Mouse (Mus musculus) lung, embryonic 14.5 days (tissue): Measurements from ENCODE around the gene Gm20388. TPM values are rescaled to one million over a fixed set of nuclear protein-coding genes. Genes with fewer than 3 reads are reported as not detected.

Source experiments
- ATAC-seq: fragments of 200-750 bp; cut with Nextera tagmentation; 2 replicates; pipeline ENCODE4 v1.8.0; 2017; ENCODE audit warnings: mild to moderate bottlenecking, moderate TSS enrichment, moderate library complexity; ENCODE audit not compliant: insufficient read depth
- DNase-seq: peaks from one replicate; pipeline ENCODE4 v3.0.0-alpha.2; 2015
- H3K27ac ChIP-seq: fragments of 300-500 bp; sonication (generic); 2 replicates; pipeline ENCODE4 v1.5.1; 2014; ENCODE audit warnings: low read depth, mild to moderate bottlenecking, moderate library complexity
- H3K27me3 ChIP-seq: fragments of 300-500 bp; sonication (generic); 2 replicates; pipeline ENCODE4 v1.6.1; 2014; ENCODE audit warnings: low read length, control low read depth; ENCODE audit not compliant: insufficient read depth
- H3K36me3 ChIP-seq: fragments of 300-500 bp; sonication (generic); 2 replicates; pipeline ENCODE4 v1.6.1; 2014; ENCODE audit warnings: control low read depth; ENCODE audit not compliant: insufficient read depth
- H3K4me1 ChIP-seq: fragments of 300-500 bp; sonication (generic); 2 replicates; pipeline ENCODE4 v1.6.1; 2014; ENCODE audit warnings: antibody characterized with exemption, control low read depth; ENCODE audit not compliant: insufficient read depth
- H3K4me2 ChIP-seq: fragments of 300-500 bp; sonication (generic); 2 replicates; pipeline ENCODE4 v1.6.1; 2014; ENCODE audit warnings: mild to moderate bottlenecking
- H3K4me3 ChIP-seq: fragments of 300-500 bp; sonication (generic); 2 replicates; pipeline ENCODE4 v1.5.1; 2014; ENCODE audit warnings: low read depth, low read length
- H3K9ac ChIP-seq: fragments of 300-500 bp; sonication (generic); 2 replicates; pipeline ENCODE4 v1.6.1; 2014
- H3K9me3 ChIP-seq: fragments of 300-500 bp; sonication (generic); 2 replicates; pipeline ENCODE4 v1.6.1; 2016; ENCODE audit warnings: low read depth, low read length, control low read depth
- CTCF ChIP-seq: IDR thresholded peaks from 2 replicates; pipeline ENCODE4 v1.5.1; 2016; ENCODE audit warnings: antibody characterized with exemption, low read depth
- WGBS: fragments of 180-500 bp; shearing (Covaris S2); extraction: QIAGEN DNeasy Blood & Tissue Kit; methylation state at CpG from one replicate; pipeline ENCODE4 v1.1.7; 2014; 5-methylcytosine and 5-hydroxymethylcytosine counted together
- polyA plus RNA-seq: library from polyadenylated mRNA; unstranded; fragments of >200 nt; fragmentation: Nextera tagmentation; extraction: Ambion mirVana; gene quantifications from 2 replicates; pipeline ENCODE4 v1.2.1, GENCODE M21; 2014

Gene Gm20388
- polyA plus RNA-seq, 1 experiment from 2014 or later = not detected

DNA sequence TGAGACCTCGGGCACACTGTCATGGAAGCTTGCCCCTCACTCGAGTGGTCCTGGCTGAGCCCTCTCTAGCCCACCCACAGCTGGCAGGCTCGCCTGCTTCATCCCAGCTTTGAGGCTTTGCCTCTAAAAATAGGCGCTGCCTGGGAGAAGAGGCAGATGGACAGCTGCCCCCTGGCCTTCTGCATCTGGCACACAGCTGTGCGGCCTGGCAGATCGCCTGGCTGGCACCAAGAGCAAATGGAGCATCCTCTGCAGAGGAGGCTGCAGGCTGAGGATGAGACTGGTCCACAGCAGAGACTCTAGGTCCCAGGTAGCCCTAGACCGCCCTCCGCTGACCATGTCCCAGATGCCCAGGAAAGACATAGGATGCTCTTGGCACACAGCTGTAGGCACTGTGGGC is 2805.9 kb downstream of the Gm20388 start:
- no peak overlapping the region for H3K27ac ChIP-seq
- H3K9me3 ChIP-seq = no peaks in the 10 kb centered on the region
- no peak overlapping the region for H3K4me2 ChIP-seq
- 65% methylated on average over 8 of the region's 8 CpGs for WGBS
- no peak overlapping the region for H3K9ac ChIP-seq
- DNase-seq (peak; percentile 29), ATAC-seq (no peak)
- H3K4me1 ChIP-seq = no peaks in the 10 kb centered on the region
- H3K36me3 ChIP-seq = no peaks in the 10 kb centered on the region
- no peak for TF ChIP-seq CTCF
- H3K4me3 ChIP-seq = no peak overlapping the region
- H3K27me3 ChIP-seq = peaks cover 12% of the 10 kb centered on the region; the same call in 1 of the 2 replicates

DNA sequence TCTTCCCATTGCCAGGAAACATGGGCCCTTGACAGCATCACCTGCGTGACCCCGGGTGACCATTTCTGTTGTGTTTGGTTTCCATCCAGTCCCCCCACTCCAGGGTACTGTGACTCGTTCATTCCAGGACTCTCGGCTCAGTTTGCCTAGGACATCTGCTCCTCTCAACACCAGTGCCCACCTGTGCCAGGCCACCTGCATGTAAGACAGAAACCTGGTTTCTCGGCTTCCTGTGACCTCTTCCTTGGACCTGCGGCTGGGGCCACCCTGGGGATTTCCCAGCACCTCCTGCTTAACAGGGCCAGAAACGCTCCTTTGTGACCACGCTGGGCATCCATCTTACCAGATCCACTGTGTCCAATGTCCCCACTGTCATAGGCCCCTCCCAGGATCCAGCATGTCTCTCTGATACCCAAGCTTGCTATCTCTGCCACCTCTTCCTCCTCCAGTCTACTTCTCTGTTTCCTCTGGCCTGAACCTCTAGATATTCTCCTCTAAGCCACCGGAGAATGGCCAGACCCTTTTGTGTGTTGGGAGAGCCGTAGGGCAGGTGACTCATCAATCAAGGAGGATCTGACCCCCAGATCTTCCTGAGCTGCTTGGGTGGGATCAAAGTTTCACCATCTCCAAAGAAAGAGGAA is 2807.3 kb downstream of the Gm20388 start:
- Histone ChIP-seq H3K27ac (no peak overlapping the region), H3K9me3 (no peaks in the 10 kb centered on the region), H3K4me2 (no peak overlapping the region), H3K4me3 (no peak overlapping the region), H3K4me1 (no peaks in the 10 kb centered on the region), H3K27me3 (peaks cover 12% of the 10 kb centered on the region; the same call in 1 of the 2 replicates), H3K9ac (no peak overlapping the region), H3K36me3 (no peaks in the 10 kb centered on the region)
- WGBS = 74% methylated on average over 10 of the region's 10 CpGs
- TF ChIP-seq CTCF = no peak
- no peak for ATAC-seq
- DNase-seq = no peak

DNA sequence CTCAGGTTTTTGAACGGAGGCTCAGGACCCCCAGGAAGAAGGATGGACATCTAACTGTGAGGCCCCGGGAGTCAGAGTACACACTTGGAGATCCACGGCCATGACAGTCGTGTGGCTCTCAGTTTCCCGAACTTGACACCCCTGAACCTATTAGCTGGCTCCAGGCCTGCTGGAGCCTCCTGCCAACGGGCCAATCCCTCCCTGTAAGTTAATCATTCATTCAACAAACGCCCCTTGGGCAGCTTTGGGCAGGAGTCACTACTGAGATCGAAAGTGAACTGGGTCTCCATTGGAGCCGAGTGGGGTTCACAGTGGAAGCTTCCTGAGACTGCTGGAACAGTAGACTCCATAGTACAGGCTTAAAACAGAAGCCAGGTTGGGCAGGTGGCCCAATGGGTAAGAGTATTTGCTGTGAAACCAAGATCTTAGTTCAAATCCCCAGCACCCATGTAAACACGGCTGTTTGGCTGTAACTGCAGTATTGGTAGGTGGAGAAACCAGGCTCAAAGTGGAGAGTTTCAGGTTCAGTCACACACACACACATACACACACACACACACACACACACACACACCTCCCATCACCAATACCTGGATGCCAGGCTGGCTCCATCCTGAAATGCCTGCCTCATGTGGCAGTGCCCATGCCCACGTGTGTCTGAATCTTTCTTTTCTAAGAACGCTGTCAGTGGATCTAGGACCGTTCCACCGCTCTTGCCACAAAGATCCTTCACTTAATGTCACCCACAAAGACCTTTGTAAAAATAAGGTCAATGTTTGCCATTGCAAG is 2808.3 kb downstream of the Gm20388 start:
- H3K27me3 ChIP-seq = peaks cover 12% of the 10 kb centered on the region; the same call in 1 of the 2 replicates
- H3K9me3 ChIP-seq = no peaks in the 10 kb centered on the region
- no peak overlapping the region for H3K4me2 ChIP-seq
- H3K9ac ChIP-seq = no peak overlapping the region
- H3K36me3 ChIP-seq = no peaks in the 10 kb centered on the region
- 74% methylated on average over 14 of the region's 14 CpGs for WGBS
- H3K4me3 ChIP-seq = no peak overlapping the region
- no peaks in the 10 kb centered on the region for H3K4me1 ChIP-seq
- H3K27ac ChIP-seq = no peak overlapping the region
- no peak for TF ChIP-seq CTCF
- ATAC-seq (no peak), DNase-seq (no peak)

DNA sequence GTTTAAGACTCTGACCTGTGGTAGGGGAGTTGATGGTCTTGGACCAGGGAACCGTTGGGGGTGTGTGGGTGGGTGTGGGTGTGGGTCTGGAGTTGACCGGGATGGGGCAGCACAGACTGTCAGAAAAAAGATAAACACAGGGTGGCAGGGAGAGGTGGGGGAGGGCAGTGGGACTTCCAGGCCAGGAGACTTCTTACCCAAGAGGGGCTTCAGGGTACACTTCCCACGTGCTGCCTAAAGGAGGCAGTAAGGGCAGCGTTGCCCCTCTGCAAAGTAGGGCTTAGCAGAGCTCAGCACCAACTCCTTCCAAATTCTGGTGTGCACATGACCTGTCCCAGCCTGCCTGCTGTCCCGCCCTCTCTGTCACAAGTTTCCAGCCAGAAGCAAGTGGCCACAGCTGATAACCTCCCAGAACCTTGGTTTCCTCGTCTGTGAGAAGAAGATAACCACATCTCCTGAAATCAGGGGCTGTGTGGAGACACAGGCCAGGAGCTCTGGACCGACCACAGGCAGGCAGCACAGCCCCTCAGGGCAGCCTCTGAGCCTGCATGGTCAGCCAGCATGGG is 2808.9 kb downstream of the Gm20388 start:
- peak; percentile 71 for ATAC-seq
- Histone ChIP-seq H3K27ac (no peak overlapping the region), H3K9ac (no peak overlapping the region), H3K27me3 (peaks cover 12% of the 10 kb centered on the region; the same call in 1 of the 2 replicates), H3K36me3 (no peaks in the 10 kb centered on the region), H3K4me3 (no peak overlapping the region), H3K9me3 (no peaks in the 10 kb centered on the region), H3K4me1 (no peaks in the 10 kb centered on the region), H3K4me2 (peak overlapping the region; percentile 48; the same call in 1 of the 2 replicates)
- DNase-seq = peak; percentile 20
- peak; percentile 25; the same call in 1 of the 2 replicates for TF ChIP-seq CTCF
- WGBS = 10% methylated on average over 7 of the region's 7 CpGs

DNA sequence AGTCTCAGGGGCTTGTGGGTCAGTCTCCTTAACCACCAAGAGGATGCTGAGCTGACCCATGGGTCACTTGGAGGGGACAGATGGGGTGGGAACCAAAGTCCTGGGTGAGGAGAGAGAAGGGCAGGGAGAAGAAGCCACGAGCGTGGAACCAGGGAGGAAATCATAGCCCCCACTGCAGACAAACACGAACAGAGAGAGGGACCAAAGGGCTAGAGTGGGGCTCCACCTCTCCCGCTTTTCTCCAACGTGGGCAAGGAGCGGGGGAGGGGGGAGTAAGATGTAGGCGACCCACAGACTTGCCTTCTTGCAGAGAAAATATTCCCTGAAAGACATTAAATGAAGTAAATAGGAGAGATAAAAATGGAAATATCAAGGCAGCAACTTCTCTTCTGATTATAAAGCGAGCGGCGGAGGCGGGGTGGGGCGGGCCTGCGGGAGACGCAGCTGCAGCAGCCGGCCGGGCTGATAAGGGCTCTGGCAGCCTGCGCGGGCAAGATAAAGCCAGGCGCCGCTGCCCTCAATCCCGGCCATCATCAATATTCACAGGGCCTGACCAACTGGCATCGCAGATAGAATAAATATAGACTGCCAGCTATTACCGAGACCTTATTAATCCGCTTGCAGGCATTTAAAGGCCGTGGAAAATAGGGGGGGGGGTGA is 2809.6 kb downstream of the Gm20388 start:
- Histone ChIP-seq H3K4me1 (no peaks in the 10 kb centered on the region), H3K4me2 (peak overlapping the region; percentile 48), H3K9me3 (no peaks in the 10 kb centered on the region), H3K9ac (no peak overlapping the region), H3K4me3 (peak overlapping the region; percentile 5; the same call in 1 of the 2 replicates), H3K27me3 (peaks cover 12% of the 10 kb centered on the region; the same call in 1 of the 2 replicates), H3K36me3 (no peaks in the 10 kb centered on the region), H3K27ac (no peak overlapping the region)
- ATAC-seq (peak; percentile 60), DNase-seq (peak; percentile 60)
- TF ChIP-seq CTCF = no peak
- WGBS = 9% methylated on average over 25 of the region's 25 CpGs

DNA sequence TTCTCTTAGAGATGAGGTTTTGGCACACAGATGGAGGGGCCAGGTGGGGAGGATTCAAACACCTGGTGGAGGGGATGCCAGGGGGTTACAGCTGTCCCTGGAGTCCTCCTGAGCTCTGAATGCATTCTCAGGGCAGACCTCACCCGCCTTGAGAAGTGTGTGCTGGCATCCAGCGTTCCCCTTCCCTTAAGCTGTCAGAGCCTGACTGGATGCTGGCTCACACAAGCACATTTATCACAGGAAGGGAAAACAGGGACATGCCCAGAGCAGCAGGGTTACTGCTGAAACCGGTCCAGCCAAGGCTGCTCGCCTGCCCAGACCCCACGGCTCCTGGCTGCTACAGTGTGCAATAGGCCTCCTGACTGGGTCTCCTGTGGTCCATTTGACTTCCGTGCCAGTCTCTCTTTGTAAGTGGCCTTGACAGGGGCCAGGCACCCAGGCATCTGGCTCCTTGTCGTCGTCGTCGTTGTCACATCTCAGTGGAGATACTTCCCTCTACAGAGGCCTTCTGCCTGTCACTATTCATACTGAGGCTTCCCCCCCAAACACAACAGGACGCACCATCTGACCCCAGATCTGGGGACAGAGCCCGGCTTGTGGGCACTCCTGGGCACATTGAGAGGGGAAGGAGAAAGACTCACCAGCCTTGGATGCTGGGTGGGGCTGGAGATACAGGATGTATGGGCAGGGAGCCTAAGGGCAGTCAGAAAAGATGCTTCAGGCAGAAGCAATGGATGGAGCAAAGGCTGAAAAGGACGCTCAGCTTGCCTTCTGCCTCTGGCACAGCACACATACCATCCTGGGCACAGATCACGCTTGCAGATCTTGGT is 2810.4 kb downstream of the Gm20388 start:
- ATAC-seq = 0 out of 2 replicates have a peak, but pooled peaks have one; percentile 21
- DNase-seq = peak; percentile 26

More for the DNA sequence above, 2810.4 kb downstream of the Gm20388 start:
- Histone ChIP-seq H3K36me3 (no peaks in the 10 kb centered on the region), H3K4me1 (no peaks in the 10 kb centered on the region), H3K9ac (no peak overlapping the region), H3K9me3 (no peaks in the 10 kb centered on the region), H3K4me2 (peak overlapping the region; percentile 48), H3K27me3 (peaks cover 12% of the 10 kb centered on the region; the same call in 1 of the 2 replicates), H3K27ac (no peak overlapping the region), H3K4me3 (0 out of 2 replicates have a peak overlapping the region, but pooled peaks have one; percentile 5)
- no peak for TF ChIP-seq CTCF
- WGBS = 47% methylated on average over 14 of the region's 14 CpGs
